Mouse (Mus musculus) forebrain, embryonic 16.5 days (tissue): ENCODE measurements around the gene Sh3pxd2a. TPM values are rescaled to one million over a fixed set of nuclear protein-coding genes. Genes with fewer than 3 reads are reported as not detected.

Experiments
- ATAC-seq: fragments of 200-750 bp; cut with Nextera tagmentation; 2 replicates; pipeline ENCODE4 v1.8.0; 2017; ENCODE audit warnings: mild to moderate bottlenecking, moderate library complexity
- H3K27ac ChIP-seq: fragments of 300-500 bp; sonication (generic); 2 replicates; pipeline ENCODE4 v1.5.1; 2014; ENCODE audit warnings: low read length, control low read depth
- H3K27me3 ChIP-seq: fragments of 300-500 bp; sonication (generic); replicated peaks from 2 replicates; pipeline ENCODE4 v1.6.1; 2014; ENCODE audit warnings: low read length; ENCODE audit not compliant: control insufficient read depth, insufficient read depth
- H3K36me3 ChIP-seq: fragments of 300-500 bp; sonication (generic); 2 replicates; pipeline ENCODE4 v1.6.1; 2014; ENCODE audit not compliant: control insufficient read depth, insufficient read depth
- H3K4me1 ChIP-seq: fragments of 300-500 bp; sonication (generic); replicated peaks from 2 replicates; pipeline ENCODE4 v1.6.1; 2014; ENCODE audit warnings: low read length; ENCODE audit not compliant: control insufficient read depth, insufficient read depth
- H3K4me2 ChIP-seq: fragments of 300-500 bp; sonication (generic); 2 replicates; pipeline ENCODE4 v1.6.1; 2014; ENCODE audit warnings: mild to moderate bottlenecking, low read length, control low read depth
- H3K4me3 ChIP-seq: fragments of 300-500 bp; sonication (generic); replicated peaks from 2 replicates; pipeline ENCODE4 v1.5.1; 2014; ENCODE audit warnings: mild to moderate bottlenecking, low read length, control low read depth
- H3K9ac ChIP-seq: fragments of 300-500 bp; sonication (generic); replicated peaks from 2 replicates; pipeline ENCODE4 v1.6.1; 2014; ENCODE audit warnings: low read depth, low read length, control low read depth
- H3K9me3 ChIP-seq: fragments of 300-500 bp; sonication (generic); 2 replicates; pipeline ENCODE4 v1.6.1; 2016; ENCODE audit warnings: low read length; ENCODE audit not compliant: control insufficient read depth
- WGBS: fragments of 180-500 bp; shearing (Covaris S2); extraction: QIAGEN DNeasy Blood & Tissue Kit; methylation state at CpG from one replicate; pipeline ENCODE4 v1.1.7; 2014; 5-methylcytosine and 5-hydroxymethylcytosine counted together
- polyA plus RNA-seq: library from polyadenylated mRNA; unstranded; fragments of >200 nt; fragmentation: Nextera tagmentation; extraction: Ambion mirVana; gene quantifications from 2 replicates; pipeline ENCODE4 v1.2.1, GENCODE M21; 2015

Sh3pxd2a gene
- polyA plus RNA-seq, 1 experiment from 2014 or later, result 2.1 TPM

DNA sequence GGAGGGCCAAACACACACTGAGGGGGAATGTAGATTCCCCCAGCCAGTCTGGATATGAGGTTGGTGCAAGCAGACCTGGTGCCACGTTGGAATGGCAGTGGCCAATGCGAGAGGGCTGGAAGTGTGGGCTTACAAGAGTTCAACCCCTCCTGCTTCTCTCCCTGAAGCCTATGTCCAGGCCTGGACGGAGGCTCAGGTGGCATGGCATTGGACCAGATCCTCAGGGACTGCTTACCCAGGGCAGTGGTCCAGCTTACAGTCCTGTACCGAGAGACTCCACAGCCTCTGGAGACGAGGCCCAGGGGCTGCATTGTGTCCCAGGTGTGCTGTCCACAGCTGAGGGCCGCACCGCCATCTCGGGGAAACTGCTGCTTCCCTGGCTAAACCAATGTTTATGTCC is 218.7 kb downstream of the Sh3pxd2a start:
- Histone ChIP-seq H3K4me3 (no peak overlapping the region), H3K27me3 (0 out of 2 replicates have a peak, but pooled peaks cover under 1% of the 10 kb centered on the region), H3K36me3 (no peaks in the 10 kb centered on the region), H3K27ac (no peak overlapping the region), H3K4me1 (no peaks in the 10 kb centered on the region), H3K9ac (no peak overlapping the region), H3K4me2 (no peak overlapping the region), H3K9me3 (no peaks in the 10 kb centered on the region)
- 79% methylated on average over 8 of the region's 8 CpGs for WGBS
- ATAC-seq, result no peak

GRCm38 (mm10) chr19:47242227-47242626 is 222.0 kb downstream of the Sh3pxd2a start:
- Histone ChIP-seq H3K9ac (no peak overlapping the region), H3K4me3 (no peak overlapping the region), H3K4me2 (no peak overlapping the region), H3K9me3 (no peaks in the 10 kb centered on the region), H3K27ac (no peak overlapping the region), H3K36me3 (no peaks in the 10 kb centered on the region), H3K27me3 (no peaks in the 10 kb centered on the region), H3K4me1 (no peaks in the 10 kb centered on the region)
- no peak for ATAC-seq
- WGBS, result 92% methylated on average over 4 of the region's 4 CpGs

DNA sequence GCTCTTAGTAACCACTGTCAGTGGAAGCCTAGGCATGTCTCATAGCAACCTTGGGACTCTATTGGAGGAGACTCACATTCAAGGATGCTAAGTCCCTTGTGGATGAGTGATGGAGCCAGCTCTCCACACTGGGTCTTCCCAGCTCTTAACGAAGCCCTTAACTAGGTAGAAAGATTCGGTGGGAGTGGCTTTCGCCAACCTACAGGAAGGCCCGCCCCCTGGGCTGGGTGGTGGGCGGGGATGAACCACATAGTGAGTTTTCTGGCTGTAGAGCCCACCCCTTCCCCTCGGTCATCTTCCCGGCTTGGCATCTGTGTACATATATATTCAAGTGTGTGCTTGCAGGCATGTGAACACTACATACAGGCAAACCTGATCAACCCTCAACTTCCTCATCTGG is 223.2 kb downstream of the Sh3pxd2a start:
- Histone ChIP-seq H3K36me3 (no peaks in the 10 kb centered on the region), H3K9ac (no peak overlapping the region), H3K4me2 (no peak overlapping the region), H3K4me1 (no peaks in the 10 kb centered on the region), H3K4me3 (no peak overlapping the region), H3K9me3 (no peaks in the 10 kb centered on the region), H3K27ac (no peak overlapping the region), H3K27me3 (no peaks in the 10 kb centered on the region)
- WGBS, result 61% methylated on average over 7 of the region's 7 CpGs
- ATAC-seq, result no peak

- Histone ChIP-seq H3K4me3 (no peak overlapping the region), H3K9ac (no peak overlapping the region), H3K27ac (no peak overlapping the region), H3K27me3 (no peaks in the 10 kb centered on the region), H3K4me2 (peak overlapping the region; percentile 5; the same call in 1 of the 2 replicates), H3K4me1 (no peaks in the 10 kb centered on the region), H3K36me3 (no peaks in the 10 kb centered on the region), H3K9me3 (no peaks in the 10 kb centered on the region)
- 0 out of 2 replicates have a peak, but pooled peaks have one; percentile 40 for ATAC-seq
- WGBS, result 38% methylated on average over 12 of the region's 12 CpGs
These were observed 224.1 kb downstream of the Sh3pxd2a start for GRCm38 (mm10) chr19:47240076-47240475.

- no peak overlapping the region for H3K9ac ChIP-seq
- no peaks in the 10 kb centered on the region for H3K9me3 ChIP-seq
- no peaks in the 10 kb centered on the region for H3K36me3 ChIP-seq
- peaks cover 9% of the 10 kb centered on the region for H3K4me1 ChIP-seq
- H3K27me3 ChIP-seq, result no peaks in the 10 kb centered on the region
- H3K4me3 ChIP-seq, result no peak overlapping the region
- no peak overlapping the region for H3K27ac ChIP-seq
- H3K4me2 ChIP-seq, result no peak overlapping the region
- 94% methylated on average over 3 of the region's 3 CpGs for whole genome bisulfite sequencing
- ATAC-seq, result no peak
These were observed 231.1 kb downstream of the Sh3pxd2a start for GRCm38 (mm10) chr19:47233087-47233486.

- H3K36me3 ChIP-seq, result no peaks in the 10 kb centered on the region
- H3K27ac ChIP-seq, result no peak overlapping the region
- H3K27me3 ChIP-seq, result no peaks in the 10 kb centered on the region
- ATAC-seq, result no peak
- H3K9ac ChIP-seq, result no peak overlapping the region
- peaks cover 9% of the 10 kb centered on the region for H3K4me1 ChIP-seq
- H3K4me2 ChIP-seq, result no peak overlapping the region
- no peak overlapping the region for H3K4me3 ChIP-seq
- no peaks in the 10 kb centered on the region for H3K9me3 ChIP-seq
- 92% methylated on average over 5 of the region's 5 CpGs for WGBS
These were observed 231.9 kb downstream of the Sh3pxd2a start for GRCm38 (mm10) chr19:47232077-47232865.

GRCm38 (mm10) chr19:47231389-47231788 is 232.8 kb downstream of the Sh3pxd2a start:
- H3K27me3 ChIP-seq, result no peaks in the 10 kb centered on the region
- no peak overlapping the region for H3K27ac ChIP-seq
- no peak overlapping the region for H3K4me3 ChIP-seq
- ATAC-seq, result no peak
- H3K9me3 ChIP-seq, result no peaks in the 10 kb centered on the region
- H3K4me1 ChIP-seq, result peaks cover 9% of the 10 kb centered on the region
- H3K4me2 ChIP-seq, result no peak overlapping the region
- no peaks in the 10 kb centered on the region for H3K36me3 ChIP-seq
- WGBS, result 92% methylated on average over 6 of the region's 6 CpGs
- H3K9ac ChIP-seq, result no peak overlapping the region

GRCm38 (mm10) chr19:47230682-47231081 is 233.5 kb downstream of the Sh3pxd2a start:
- no peak overlapping the region for H3K9ac ChIP-seq
- ATAC-seq, result no peak; the same call in 1 of the 2 replicates
- H3K36me3 ChIP-seq, result no peaks in the 10 kb centered on the region
- H3K27ac ChIP-seq, result no peak overlapping the region
- H3K4me1 ChIP-seq, result peaks cover 9% of the 10 kb centered on the region
- no peak overlapping the region for H3K4me3 ChIP-seq
- 71% methylated on average over 8 of the region's 8 CpGs for WGBS
- H3K27me3 ChIP-seq, result no peaks in the 10 kb centered on the region
- H3K9me3 ChIP-seq, result no peaks in the 10 kb centered on the region
- no peak overlapping the region for H3K4me2 ChIP-seq

DNA sequence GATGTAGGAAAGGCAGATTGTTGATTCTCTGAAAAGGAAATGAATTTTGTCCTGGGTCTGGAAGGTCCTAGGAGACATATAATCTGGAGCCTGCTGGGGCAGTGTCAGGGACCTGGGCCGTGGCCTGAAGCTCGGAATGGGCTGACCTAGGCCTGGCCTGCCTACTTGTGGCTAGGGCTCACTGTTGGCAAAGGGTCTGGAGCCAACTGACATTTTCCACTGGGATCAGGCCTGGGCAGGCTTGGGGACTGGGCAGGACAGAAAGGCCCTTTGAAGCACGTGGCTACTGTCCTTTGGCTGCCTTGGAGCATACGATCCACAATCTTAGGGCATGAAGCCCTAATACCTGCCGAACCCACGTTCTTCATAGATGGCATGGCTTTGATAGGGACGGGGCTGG is 234.1 kb downstream of the Sh3pxd2a start:
- no peak for ATAC-seq
- no peak overlapping the region for H3K27ac ChIP-seq
- H3K27me3 ChIP-seq, result no peaks in the 10 kb centered on the region
- H3K4me3 ChIP-seq, result no peak overlapping the region
- H3K4me1 ChIP-seq, result peaks cover 9% of the 10 kb centered on the region
- 92% methylated on average over 7 of the region's 7 CpGs for WGBS
- no peak overlapping the region for H3K4me2 ChIP-seq
- no peaks in the 10 kb centered on the region for H3K36me3 ChIP-seq
- no peak overlapping the region for H3K9ac ChIP-seq
- no peaks in the 10 kb centered on the region for H3K9me3 ChIP-seq
